Mouse (Mus musculus) G1E (cell line): ENCODE measurements at regions not wholly inside any gene's neighbourhood (a gene's known extent, or its start where the extent isn't known, plus 50 kb on each side); places are given as distances from the start of the nearest gene placed in this dataset.

ENCODE experiments used
- CTCF ChIP-seq: IDR thresholded peaks from 2 replicates; pipeline ENCODE4 v1.5.1; 2012; ENCODE audit warnings: low read depth, low read length, inconsistent platforms, mixed read lengths
- GATA1 ChIP-seq: IDR thresholded peaks from 2 replicates; pipeline ENCODE4 v1.6.1; 2012; ENCODE audit warnings: borderline replicate concordance, low read length, inconsistent platforms, mixed read lengths
- POLR2AphosphoS5 ChIP-seq: IDR thresholded peaks from 2 replicates; pipeline ENCODE4 v1.6.1; 2012; ENCODE audit warnings: low read depth, low read length, inconsistent platforms; ENCODE audit not compliant: insufficient replicate concordance
- TAL1 ChIP-seq: conservative IDR thresholded peaks from 2 replicates; pipeline ENCODE4 v1.6.1; 2012; ENCODE audit warnings: low read depth, low read length, inconsistent platforms, mixed read lengths

- TF ChIP-seq CTCF (no peak), POLR2AphosphoS5 (no peak), TAL1 (no peak), GATA1 (no peak)
Observed at GRCm38 (mm10) chr1:137083500-137083899, 123.3 kb upstream of the Nr5a2 start.
